8 mouse cellular contexts compared by ENCODE assay signal in genomic region chr16:8671551-8672349, GRCm38 (mm10). TPM values are rescaled to one million over a fixed set of nuclear protein-coding genes. Genes with fewer than 3 reads are reported as not detected.
DNase-seq lines count a peak whose midpoint lies in the region; ATAC-seq and TF ChIP-seq lines count a peak whose summit lies in the region.

Gene Carhsp1 (minus strand): TSS chr16:8672155.

- peaks cover 10 to 42% of the 10 kb centered on the region in 2 experiments for H3K4me1 ChIP-seq in MEL (ENCODE audit: control insufficient read depth in 1 of 2, insufficient read depth in 2 of 2, low read length in 2 of 2)
- H3K4me1 ChIP-seq in cerebellum, adult 2 months (ENCODE audit: control insufficient read depth, insufficient read depth, low read length) = no peaks in the 10 kb centered on the region; the same call in 1 of the 2 replicates
- H3K4me1 ChIP-seq in lung, postnatal 0 days (ENCODE audit: insufficient read depth, low read depth, low read length) = peaks cover 21% of the 10 kb centered on the region

- peak within 1 kb of the TSS; percentile 68 for H3K27ac ChIP-seq in MEL (ENCODE audit: control insufficient read depth, low read depth, low read length)
- peak within 1 kb of the TSS; percentile 23; the same call in 1 of the 2 replicates for H3K27ac ChIP-seq in cerebellum, adult 2 months (ENCODE audit: insufficient read depth, low read length)
- H3K27ac ChIP-seq in lung, postnatal 0 days (ENCODE audit: low read length) = peak within 1 kb of the TSS; percentile 90

- under 1% methylated on average over 67 of the region's 67 CpGs for WGBS in cerebellum, adult 2 months
- WGBS in lung, postnatal 0 days = 1% methylated on average over 61 of the region's 67 CpGs

- peak within 1 kb of the TSS; percentile 62 to 68 for H3K4me3 ChIP-seq in MEL (ENCODE audit: control insufficient read depth in 1 of 2, insufficient read depth in 1 of 2, low read depth in 2 of 2, low read length in 2 of 2)
- peak within 1 kb of the TSS; percentile 54 for H3K4me3 ChIP-seq in cerebellum, adult 2 months (replicated peaks; ENCODE audit: insufficient read depth, low read depth, low read length)
- H3K4me3 ChIP-seq in lung, postnatal 0 days (ENCODE audit: low read depth, low read length) = peak within 1 kb of the TSS; percentile 59

- H3K4me2 ChIP-seq in lung, postnatal 0 days (replicated peaks; ENCODE audit: low read depth, low read length) = peak within 1 kb of the TSS; percentile 70

- H3K9ac ChIP-seq in MEL (ENCODE audit: control insufficient read depth, low read depth, low read length, poor library complexity, severe bottlenecking) = peak within 1 kb of the TSS; percentile 71
- peak within 1 kb of the TSS; percentile 60 for H3K9ac ChIP-seq in lung, postnatal 0 days (replicated peaks; ENCODE audit: low read depth)

- ATAC-seq in hematopoietic stem cell, adult 5-6 weeks (replicated peaks in 1 of 2; ENCODE audit: insufficient read depth in 1 of 2, low FRiP score in 2 of 2, low TSS enrichment in 1 of 2, low read depth in 1 of 2, poor library complexity in 2 of 2, severe bottlenecking in 2 of 2) = peak; percentile 71 to 73
- peak; percentile 92 for ATAC-seq in lung, postnatal 0 days

- peaks cover 0 to 25% of the 10 kb centered on the region in 2 experiments; a peak in 2 of 4 replicates for H3K36me3 ChIP-seq in MEL (ENCODE audit: control insufficient read depth in 1 of 2, insufficient read depth in 2 of 2, low read length in 2 of 2)
- no peaks in the 10 kb centered on the region for H3K36me3 ChIP-seq in lung, postnatal 0 days (ENCODE audit: insufficient read depth, low read length)

- no peak for TF ChIP-seq CTCF in MEL (IDR thresholded peaks at IDR 0.05 in 2 of 3, conservative IDR thresholded peaks at IDR 0.05 in 1 of 3; ENCODE audit: control insufficient read depth in 1 of 3, insufficient read depth in 1 of 3, low read depth in 2 of 3, low read length in 3 of 3, poor library complexity in 1 of 3, severe bottlenecking in 1 of 3)
- TF ChIP-seq CTCF in cerebellum, adult 2 months (IDR thresholded peaks at IDR 0.05; ENCODE audit: borderline replicate concordance, insufficient read depth, low read depth, low read length) = no peak
- peak; percentile 65 for TF ChIP-seq CTCF in lung, postnatal 0 days (IDR thresholded peaks at IDR 0.05)

- no peaks in the 10 kb centered on the region; the same call in none of the 2 replicates for H3K79me2 ChIP-seq in MEL (ENCODE audit: control insufficient read depth, insufficient read depth, low read length, poor library complexity)

- no peak for TF ChIP-seq RAD21 in MEL (IDR thresholded peaks at IDR 0.05; ENCODE audit: low read depth, low read length)

- peak; percentile 34 to 87; a peak in 3 of 4 replicates for TF ChIP-seq POLR2A in MEL (IDR thresholded peaks at IDR 0.05; ENCODE audit: control insufficient read depth in 1 of 2, insufficient read depth in 1 of 2, low read depth in 1 of 2, low read length in 2 of 2, poor library complexity in 1 of 2)
- TF ChIP-seq POLR2A in cerebellum, adult 2 months (IDR thresholded peaks at IDR 0.05; ENCODE audit: borderline replicate concordance, insufficient read depth, low read length) = no peak

- peak; percentile 96 for DNase-seq in MEL (ENCODE audit: low read depth, low spot score)
- DNase-seq in cerebellum, adult 2 months = peak; percentile 67 to 76
- peak; percentile 96 for DNase-seq in forelimb bud, embryonic 11.5 days (ENCODE audit: low read depth, low spot score)
- DNase-seq in layer of hippocampus, adult 9-11 months = peak; percentile 90
- DNase-seq in lung, postnatal 0 days (ENCODE audit: low spot score) = peak; percentile 98
- DNase-seq in ovary, postnatal 14 days (ENCODE audit: low spot score) = peak; percentile 89
- DNase-seq in thymus, postnatal 14 days = peak; percentile 97

- no peaks in the 10 kb centered on the region for H3K9me3 ChIP-seq in MEL (replicated peaks; ENCODE audit: insufficient read depth, low read length)
- H3K9me3 ChIP-seq in lung, postnatal 0 days (ENCODE audit: low read length) = no peaks in the 10 kb centered on the region

- TF ChIP-seq EP300 in MEL (IDR thresholded peaks at IDR 0.05; ENCODE audit: low read depth in 1 of 2, low read length in 2 of 2) = 0 out of 4 replicates have a peak, but pooled peaks of 1 of the 2 experiments have one; percentile 18
- no peak for TF ChIP-seq EP300 in lung, postnatal 0 days (IDR thresholded peaks at IDR 0.05)

- no peaks in the 10 kb centered on the region for H3K27me3 ChIP-seq in MEL (ENCODE audit: control insufficient read depth in 1 of 2, insufficient read depth in 2 of 2, low read length in 2 of 2)
- no peaks in the 10 kb centered on the region for H3K27me3 ChIP-seq in cerebellum, adult 2 months (ENCODE audit: control insufficient read depth, insufficient read depth, low read length)
- H3K27me3 ChIP-seq in lung, postnatal 0 days (replicated peaks; ENCODE audit: insufficient read depth, low read length) = no peaks in the 10 kb centered on the region

TF ChIP-seq in MEL, 35 proteins besides CTCF, POLR2A, EP300 and RAD21:
- TF ChIP-seq NELFE (IDR thresholded peaks at IDR 0.05; ENCODE audit: low read depth, low read length) (peak; percentile 72), SIN3A (IDR thresholded peaks at IDR 0.05; ENCODE audit: low read length) (peak; percentile 37; the same call in 1 of the 2 replicates), USF2 (IDR thresholded peaks at IDR 0.05; ENCODE audit: borderline replicate concordance in 1 of 2, insufficient read depth in 1 of 2, low read depth in 1 of 2, low read length in 2 of 2) (no peak), MAX (IDR thresholded peaks at IDR 0.05; ENCODE audit: low read length) (peak; percentile 78), POLR2AphosphoS5 (IDR thresholded peaks at IDR 0.05; ENCODE audit: borderline replicate concordance, low read depth, low read length) (no peak), TBP (IDR thresholded peaks at IDR 0.05; ENCODE audit: low read depth, low read length) (peak; percentile 73), KAT2A (conservative IDR thresholded peaks at IDR 0.05; ENCODE audit: low read depth, low read length) (no peak), MAZ (IDR thresholded peaks at IDR 0.05; ENCODE audit: low read depth, low read length) (peak; percentile 64), RCOR1 (IDR thresholded peaks at IDR 0.05; ENCODE audit: low read depth, low read length) (no peak), TCF12 (IDR thresholded peaks at IDR 0.05; ENCODE audit: low read depth, low read length) (peak; percentile 69), MYC (IDR thresholded peaks at IDR 0.05; ENCODE audit: low read depth, low read length) (no peak), ZC3H11A (IDR thresholded peaks at IDR 0.05; ENCODE audit: low read depth, low read length) (no peak), USF1 (IDR thresholded peaks at IDR 0.05; ENCODE audit: low read depth, low read length) (0 out of 2 replicates have a peak, but pooled peaks have one; percentile 7), NRF1 (IDR thresholded peaks at IDR 0.05; ENCODE audit: insufficient read depth, low read depth, low read length, poor library complexity, severe bottlenecking) (no peak), UBTF (IDR thresholded peaks at IDR 0.05; ENCODE audit: borderline replicate concordance, insufficient read depth, low read depth, low read length) (no peak; the same call in 1 of the 2 replicates), ZKSCAN1 (IDR thresholded peaks at IDR 0.05; ENCODE audit: low read depth, low read length) (no peak), TAL1 (IDR thresholded peaks at IDR 0.05; ENCODE audit: low read length) (no peak), GATA1 (IDR thresholded peaks at IDR 0.05; ENCODE audit: low read depth, low read length) (no peak), CHD1 (IDR thresholded peaks at IDR 0.05; ENCODE audit: low read depth, low read length) (no peak), ETS1 (IDR thresholded peaks at IDR 0.05; ENCODE audit: low read depth, low read length) (peak; percentile 45; the same call in 1 of the 2 replicates), GABPA (IDR thresholded peaks at IDR 0.05; ENCODE audit: low read depth, low read length) (no peak), E2F4 (IDR thresholded peaks at IDR 0.05; ENCODE audit: borderline replicate concordance, low read depth, low read length) (0 out of 2 replicates have a peak, but pooled peaks have one; percentile 36), ELF1 (IDR thresholded peaks at IDR 0.05; ENCODE audit: low read depth, low read length) (peak; percentile 31; the same call in 1 of the 2 replicates), POLR2AphosphoS2 (IDR thresholded peaks at IDR 0.05; ENCODE audit: low read length) (peak; percentile 86), HCFC1 (IDR thresholded peaks at IDR 0.05; ENCODE audit: low read depth, low read length) (peak; percentile 11; the same call in 1 of the 2 replicates), JUND (IDR thresholded peaks at IDR 0.05; ENCODE audit: low read depth, low read length) (no peak), BHLHE40 (IDR thresholded peaks at IDR 0.05; ENCODE audit: borderline replicate concordance, low read depth, low read length) (no peak), MAFK (IDR thresholded peaks at IDR 0.05; ENCODE audit: borderline replicate concordance, low read depth, low read length) (no peak), CHD2 (IDR thresholded peaks at IDR 0.05; ENCODE audit: low read length) (no peak), ZNF384 (IDR thresholded peaks at IDR 0.05; ENCODE audit: low read depth, low read length) (no peak; the same call in 1 of the 2 replicates), MXI1 (IDR thresholded peaks at IDR 0.05; ENCODE audit: low read depth, low read length) (no peak; the same call in none of the 2 replicates), ZMIZ1 (IDR thresholded peaks at IDR 0.05; ENCODE audit: low read depth, low read length) (peak; percentile 90), MYB (IDR thresholded peaks at IDR 0.05; ENCODE audit: low read depth, low read length) (no peak), SMC3 (IDR thresholded peaks at IDR 0.05; ENCODE audit: low read depth, low read length) (peak; percentile 12; the same call in 1 of the 2 replicates), MEF2A (IDR thresholded peaks at IDR 0.05; ENCODE audit: extremely low read depth, insufficient replicate concordance, low read depth, low read length, poor library complexity, severe bottlenecking) (no peak)
TF ChIP-seq in MEL: peak in this region for 14.

RNA-seq across cellular contexts. Expression of gene Carhsp1, which starts in this region (rescaled TPM):
- total RNA-seq in MEL (2012; rRNA removed) = 19.5 and 21.4 TPM in 2 replicates
- 10 to 100 TPM in 1 of 2 experiments, not detected in 1; 28.0 TPM for polyA plus RNA-seq in MEL (2012; ENCODE audit: insufficient read depth in 1 of 2, insufficient read length in 2 of 2, low read depth in 1 of 2, low replicate concordance in 2 of 2, missing spikeins in 1 of 2)
- 42.6 and 50.0 TPM in 2 replicates for polyA plus RNA-seq in cerebellum, adult 2 months (2012; rRNA removed)
- 8.4 and 13.1 TPM in 2 replicates for total RNA-seq in hematopoietic stem cell, adult 5-6 weeks (2017)
- 86.9 and 97.1 TPM in 2 replicates for polyA plus RNA-seq in lung, postnatal 0 days (2015; fragmentation: Nextera tagmentation; extraction: Ambion mirVana)

Comparison
In these comparisons a context has a peak if more than half of its experiments do, and no peak if none do; other contexts are left out.
1. Peak in every context shown above with its lines: DNase-seq, ATAC-seq, H3K4me3 ChIP-seq and H3K27ac ChIP-seq.
2. H3K27ac ChIP-seq: peak in every context shown above with its lines; median percentile 90 in lung, postnatal 0 days; 68 in MEL; 23 in cerebellum, adult 2 months.